Mouse (Mus musculus) limb, embryonic 15.5 days (tissue): ENCODE data around the gene Hist1h2bh. TPM values are rescaled to one million over a fixed set of nuclear protein-coding genes. Genes with fewer than 3 reads are reported as not detected.

Source experiments
- ATAC-seq: fragments of 200-750 bp; cut with Nextera tagmentation; 2 replicates; pipeline ENCODE4 v1.8.0; 2017; ENCODE audit warnings: low read depth, moderate TSS enrichment; ENCODE audit not compliant: insufficient number of reproducible peaks, low FRiP score, low TSS enrichment
- H3K27ac ChIP-seq: fragments of 300-500 bp; sonication (generic); 2 replicates; pipeline ENCODE4 v1.5.1; 2015; ENCODE audit warnings: moderate library complexity, mild to moderate bottlenecking, inconsistent platforms
- H3K27me3 ChIP-seq: fragments of 300-500 bp; sonication (generic); 2 replicates; pipeline ENCODE4 v1.6.1; 2015; ENCODE audit warnings: inconsistent platforms
- H3K36me3 ChIP-seq: fragments of 300-500 bp; sonication (generic); 2 replicates; pipeline ENCODE4 v1.6.1; 2015; ENCODE audit warnings: inconsistent platforms
- H3K4me1 ChIP-seq: fragments of 300-500 bp; sonication (generic); 2 replicates; pipeline ENCODE4 v1.6.1; 2015; ENCODE audit warnings: inconsistent platforms
- H3K4me2 ChIP-seq: fragments of 300-500 bp; sonication (generic); 2 replicates; pipeline ENCODE4 v1.6.1; 2015; ENCODE audit warnings: mild to moderate bottlenecking, inconsistent platforms
- H3K4me3 ChIP-seq: fragments of 300-500 bp; sonication (generic); 2 replicates; pipeline ENCODE4 v1.5.1; 2015; ENCODE audit warnings: mild to moderate bottlenecking, inconsistent platforms
- H3K9ac ChIP-seq: fragments of 300-500 bp; sonication (generic); 2 replicates; pipeline ENCODE4 v1.6.1; 2015; ENCODE audit warnings: inconsistent platforms
- H3K9me3 ChIP-seq: fragments of 300-500 bp; sonication (generic); 2 replicates; pipeline ENCODE4 v1.6.1; 2016; ENCODE audit warnings: inconsistent platforms
- WGBS: fragments of 180-500 bp; shearing (Covaris S2); methylation state at CpG from one replicate; pipeline ENCODE4 v1.1.7; 2015; 5-methylcytosine and 5-hydroxymethylcytosine counted together
- polyA plus RNA-seq: library from polyadenylated mRNA; unstranded; fragments of >200 nt; fragmentation: Nextera tagmentation; extraction: Ambion mirVana; gene quantifications from 2 replicates; pipeline ENCODE4 v1.2.1, GENCODE M21; 2015

Hist1h2bh gene
- polyA plus RNA-seq, 1 experiment from 2014 or later, result 0.77 TPM

- Histone ChIP-seq H3K27ac (peak overlapping the region; percentile 78), H3K9me3 (no peaks in the 10 kb centered on the region), H3K9ac (no peak overlapping the region)
Measured at GRCm38 (mm10) chr13:23519416-23519815, 23.8 kb downstream of the Hist1h2bh start.

GRCm38 (mm10) chr13:23518885-23519284, 24.3 kb downstream of the Hist1h2bh start:
- H3K36me3 ChIP-seq, result no peaks in the 10 kb centered on the region
- peaks cover 2% of the 10 kb centered on the region; the same call in 1 of the 2 replicates for H3K4me1 ChIP-seq
- WGBS, result under 1% methylated on average over 6 of the region's 6 CpGs
- no peaks in the 10 kb centered on the region for H3K9me3 ChIP-seq
- H3K9ac ChIP-seq, result no peak overlapping the region
- H3K4me3 ChIP-seq, result peak overlapping the region; percentile 51
- ATAC-seq, result 0 out of 2 replicates have a peak, but pooled peaks have one; percentile 32
- H3K4me2 ChIP-seq, result peak overlapping the region; percentile 56
- H3K27me3 ChIP-seq, result no peaks in the 10 kb centered on the region
- peak overlapping the region; percentile 78 for H3K27ac ChIP-seq

More at GRCm38 (mm10) chr13:23519416-23519815, 23.8 kb downstream of the Hist1h2bh start:
- Histone ChIP-seq H3K36me3 (no peaks in the 10 kb centered on the region), H3K4me3 (peak overlapping the region; percentile 51), H3K4me1 (peaks cover 2% of the 10 kb centered on the region; the same call in 1 of the 2 replicates), H3K27me3 (no peaks in the 10 kb centered on the region), H3K4me2 (peak overlapping the region; percentile 56)
- peak; percentile 25; the same call in 1 of the 2 replicates for ATAC-seq
- WGBS, result under 1% methylated on average over 10 of the region's 10 CpGs

DNA sequence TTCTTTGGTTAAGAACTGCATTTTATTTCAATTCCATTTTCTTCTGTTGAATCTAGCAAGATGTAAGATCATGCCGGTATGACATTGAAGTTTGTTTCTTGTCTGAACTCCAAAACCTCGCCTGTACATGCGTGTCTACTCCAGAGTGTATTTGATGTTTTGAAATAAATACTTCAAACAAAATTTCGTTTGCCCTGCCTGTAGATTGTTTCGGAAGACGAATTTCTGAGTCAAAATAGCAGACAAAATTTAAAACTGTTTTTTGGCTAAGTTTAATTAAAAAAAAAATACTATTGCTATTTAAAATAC, 24.9 kb downstream of the Hist1h2bh start:
- Histone ChIP-seq H3K27me3 (no peaks in the 10 kb centered on the region), H3K4me2 (peak overlapping the region; percentile 77), H3K9ac (no peak overlapping the region), H3K9me3 (no peaks in the 10 kb centered on the region), H3K4me1 (peaks cover 2% of the 10 kb centered on the region; the same call in 1 of the 2 replicates), H3K27ac (0 out of 2 replicates have a peak overlapping the region, but pooled peaks have one; percentile 88), H3K4me3 (peak overlapping the region; percentile 51), H3K36me3 (no peaks in the 10 kb centered on the region)
- no peak for ATAC-seq
- under 1% methylated on average over 6 of the region's 6 CpGs for WGBS

GRCm38 (mm10) chr13:23517603-23518294, 25.4 kb downstream of the Hist1h2bh start:
- peaks cover 2% of the 10 kb centered on the region; the same call in 1 of the 2 replicates for H3K4me1 ChIP-seq
- H3K4me2 ChIP-seq, result peak overlapping the region; percentile 77
- H3K4me3 ChIP-seq, result peak overlapping the region; percentile 51
- under 1% methylated on average over 27 of the region's 27 CpGs for WGBS
- no peak overlapping the region for H3K9ac ChIP-seq
- H3K27me3 ChIP-seq, result no peaks in the 10 kb centered on the region
- peak; percentile 86 for ATAC-seq
- H3K9me3 ChIP-seq, result no peaks in the 10 kb centered on the region
- peak overlapping the region; percentile 88 for H3K27ac ChIP-seq
- no peaks in the 10 kb centered on the region for H3K36me3 ChIP-seq

GRCm38 (mm10) chr13:23516822-23517602, 26.2 kb downstream of the Hist1h2bh start:
- Histone ChIP-seq H3K9ac (no peak overlapping the region), H3K4me2 (peak overlapping the region; percentile 77), H3K4me3 (peak overlapping the region; percentile 51), H3K9me3 (no peaks in the 10 kb centered on the region), H3K36me3 (no peaks in the 10 kb centered on the region), H3K4me1 (peaks cover 2% of the 10 kb centered on the region; the same call in 1 of the 2 replicates), H3K27me3 (no peaks in the 10 kb centered on the region), H3K27ac (peak overlapping the region; percentile 88)
- under 1% methylated on average over 19 of the region's 19 CpGs for WGBS
- peak; percentile 52; the same call in 1 of the 2 replicates for ATAC-seq

GRCm38 (mm10) chr13:23515826-23516620, 27.2 kb downstream of the Hist1h2bh start:
- Histone ChIP-seq H3K9me3 (no peaks in the 10 kb centered on the region), H3K4me3 (peak overlapping the region; percentile 51), H3K27me3 (no peaks in the 10 kb centered on the region), H3K4me2 (peak overlapping the region; percentile 52), H3K4me1 (peaks cover 2% of the 10 kb centered on the region; the same call in 1 of the 2 replicates), H3K27ac (0 out of 2 replicates have a peak overlapping the region, but pooled peaks have one; percentile 27), H3K9ac (no peak overlapping the region), H3K36me3 (no peaks in the 10 kb centered on the region)
- WGBS, result 46% methylated on average over 15 of the region's 15 CpGs
- ATAC-seq, result no peak

DNA sequence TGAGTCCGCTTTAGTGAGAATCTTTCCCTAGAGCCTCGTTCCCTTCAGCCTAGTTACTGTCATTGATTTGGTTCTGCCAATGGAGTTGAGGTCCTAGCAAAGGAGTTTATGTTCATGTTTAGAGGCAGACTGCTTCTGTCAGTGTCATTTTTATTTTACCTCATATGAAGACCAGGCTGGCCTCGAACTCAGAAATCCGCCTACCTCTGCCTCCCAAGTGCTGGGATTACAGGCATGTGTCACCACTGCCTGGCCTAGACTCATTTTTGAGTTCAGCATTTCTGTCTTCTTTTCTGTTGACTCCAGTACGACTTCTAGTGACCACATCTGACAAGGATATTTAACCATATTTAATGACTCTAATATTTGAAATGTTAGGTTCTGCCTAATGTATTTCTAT, 27.9 kb downstream of the Hist1h2bh start:
- Histone ChIP-seq H3K9ac (no peak overlapping the region), H3K27me3 (no peaks in the 10 kb centered on the region), H3K27ac (no peak overlapping the region), H3K4me2 (no peak overlapping the region), H3K9me3 (no peaks in the 10 kb centered on the region), H3K4me1 (peaks cover 2% of the 10 kb centered on the region; the same call in 1 of the 2 replicates), H3K36me3 (no peaks in the 10 kb centered on the region), H3K4me3 (no peak overlapping the region)
- ATAC-seq, result no peak
- 79% methylated on average over 5 of the region's 5 CpGs for WGBS

DNA sequence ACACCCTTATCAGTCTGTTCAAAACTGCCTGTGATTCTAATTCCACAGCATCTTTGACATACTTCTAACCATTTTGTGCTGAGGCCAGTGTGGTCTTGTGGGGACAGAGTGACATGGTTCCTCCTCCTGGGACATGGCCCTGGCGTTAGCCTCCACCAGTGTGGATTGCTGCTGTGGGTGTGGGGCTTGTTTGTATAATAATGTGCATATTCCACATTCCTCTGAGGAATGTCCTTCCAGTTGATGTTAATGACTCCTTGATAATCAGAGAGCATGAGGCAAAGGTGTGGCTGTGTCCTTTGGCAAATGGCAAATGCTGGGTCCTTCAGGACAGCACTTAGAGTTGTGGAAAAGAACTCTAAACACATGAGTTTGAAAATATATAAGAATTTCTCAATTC, 29.7 kb downstream of the Hist1h2bh start:
- no peak overlapping the region for H3K9ac ChIP-seq
- H3K4me3 ChIP-seq, result no peak overlapping the region
- no peak overlapping the region for H3K4me2 ChIP-seq
- ATAC-seq, result no peak
- WGBS, result 83% methylated on average over 1 of the region's 1 CpGs
- H3K36me3 ChIP-seq, result no peaks in the 10 kb centered on the region
- H3K9me3 ChIP-seq, result no peaks in the 10 kb centered on the region
- peaks cover 2% of the 10 kb centered on the region; the same call in 1 of the 2 replicates for H3K4me1 ChIP-seq
- H3K27me3 ChIP-seq, result no peaks in the 10 kb centered on the region
- no peak overlapping the region for H3K27ac ChIP-seq

- H3K36me3 ChIP-seq, result no peaks in the 10 kb centered on the region
- no peak overlapping the region for H3K4me2 ChIP-seq
- H3K9me3 ChIP-seq, result no peaks in the 10 kb centered on the region
- H3K9ac ChIP-seq, result no peak overlapping the region
- no peak for ATAC-seq
- no peak overlapping the region for H3K4me3 ChIP-seq
- no peak overlapping the region for H3K27ac ChIP-seq
- H3K27me3 ChIP-seq, result no peaks in the 10 kb centered on the region
- WGBS, result 21% methylated on average over 1 of the region's 1 CpGs
- peaks cover 9% of the 10 kb centered on the region for H3K4me1 ChIP-seq
Measured at GRCm38 (mm10) chr13:23510127-23510526, 33.1 kb downstream of the Hist1h2bh start.

DNA sequence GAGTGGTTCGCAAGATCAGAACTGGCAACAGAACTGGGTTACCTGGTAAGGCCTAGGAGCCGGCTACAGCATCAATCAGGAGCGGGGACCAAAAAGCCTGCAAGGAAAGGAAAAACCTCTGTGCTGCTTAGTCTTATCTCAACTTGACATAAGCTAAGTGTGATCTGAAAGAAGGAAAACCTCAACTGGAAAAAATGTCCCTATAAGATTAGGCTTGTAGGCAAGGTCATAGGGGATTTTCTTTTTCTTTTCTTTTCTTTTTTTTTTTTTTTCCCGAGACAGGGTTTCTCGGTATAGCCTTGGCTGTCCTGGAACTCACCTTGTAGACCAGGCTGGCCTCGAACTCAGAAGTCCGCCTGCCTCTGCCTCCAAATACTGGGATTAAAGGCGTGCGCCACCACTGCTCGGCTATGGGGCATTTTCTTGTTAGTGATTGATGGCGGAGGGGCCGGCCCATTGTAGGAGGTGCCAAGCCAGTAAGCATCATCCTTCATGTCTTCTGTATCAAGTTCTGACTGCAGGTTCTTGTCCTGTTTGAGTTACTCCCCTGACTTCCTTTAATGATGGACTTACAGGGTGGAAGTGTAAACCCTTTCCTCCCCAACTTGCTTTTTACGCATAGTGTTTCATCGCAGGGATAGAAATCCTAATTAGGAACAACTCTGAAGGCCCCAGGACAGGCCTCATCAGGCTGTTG, 36.2 kb downstream of the Hist1h2bh start:
- H3K4me3 ChIP-seq, result peak overlapping the region; percentile 23; the same call in 1 of the 2 replicates
- H3K4me1 ChIP-seq, result peaks cover 11% of the 10 kb centered on the region
- H3K9me3 ChIP-seq, result no peaks in the 10 kb centered on the region
- H3K36me3 ChIP-seq, result no peaks in the 10 kb centered on the region
- no peak for ATAC-seq
- H3K4me2 ChIP-seq, result peak overlapping the region; percentile 36
- WGBS, result 39% methylated on average over 14 of the region's 14 CpGs
- no peak overlapping the region for H3K9ac ChIP-seq
- H3K27me3 ChIP-seq, result no peaks in the 10 kb centered on the region
- no peak overlapping the region for H3K27ac ChIP-seq

GRCm38 (mm10) chr13:23506351-23506750, 36.8 kb downstream of the Hist1h2bh start:
- Histone ChIP-seq H3K36me3 (no peaks in the 10 kb centered on the region), H3K27me3 (no peaks in the 10 kb centered on the region), H3K4me2 (peak overlapping the region; percentile 36), H3K9me3 (no peaks in the 10 kb centered on the region), H3K9ac (no peak overlapping the region), H3K4me3 (peak overlapping the region; percentile 23), H3K4me1 (peaks cover 11% of the 10 kb centered on the region), H3K27ac (no peak overlapping the region)
- ATAC-seq, result no peak
- 14% methylated on average over 13 of the region's 13 CpGs for WGBS
